Mouse (Mus musculus): ENCODE measurements around the gene Wrnip1.
"Not testable (repeated sequence)": the region's sequence is repeated elsewhere in the genome, so short reads cannot be mapped to it uniquely, and the experiment has no call there.

Wrnip1 gene

DNA sequence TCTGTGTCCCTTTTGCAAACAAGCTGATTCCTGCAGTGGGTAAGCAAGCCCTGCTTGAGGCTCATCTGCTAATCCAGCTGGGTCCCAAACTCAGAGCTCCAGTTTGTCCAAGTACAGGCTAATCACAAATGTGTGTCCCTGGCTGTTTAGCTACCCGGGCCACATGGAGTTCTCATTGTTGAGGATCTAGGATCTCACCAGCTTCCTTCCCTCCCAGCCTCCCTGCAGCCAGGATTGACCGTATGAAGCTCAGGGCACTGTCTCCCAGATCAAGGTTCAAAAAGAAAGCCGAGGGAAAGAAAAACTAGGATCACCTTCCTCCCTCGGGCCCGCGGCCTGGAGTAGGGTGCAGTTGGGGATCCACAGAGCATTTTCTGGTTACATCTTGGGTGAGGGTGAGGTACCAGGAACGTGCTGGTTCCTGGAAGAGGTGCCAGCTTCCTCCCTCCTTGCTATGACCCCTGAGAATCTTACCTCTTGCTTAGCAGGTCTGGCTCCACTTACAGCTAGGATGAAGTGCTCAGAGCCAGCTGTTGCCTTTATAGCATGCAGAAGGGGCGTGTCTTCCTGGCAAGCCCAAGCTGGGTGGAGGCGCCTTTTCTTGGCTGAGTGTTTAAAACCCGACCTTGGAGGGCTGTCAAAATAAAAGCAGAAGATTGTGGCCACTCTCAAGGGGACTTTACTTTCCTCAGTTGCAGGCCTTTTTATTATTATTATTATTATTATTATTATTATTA is 49.0 kb downstream of the Wrnip1 start, which contains the start of gene Serpinb1a:
Gene Serpinb1a, minus strand, starts transcription at position 518 of the 737 bp plus-strand sequence.
- no peak for DNase-seq (ENCODE audit: low read depth in 2 of 2, low spot score in 2 of 2)

DNA sequence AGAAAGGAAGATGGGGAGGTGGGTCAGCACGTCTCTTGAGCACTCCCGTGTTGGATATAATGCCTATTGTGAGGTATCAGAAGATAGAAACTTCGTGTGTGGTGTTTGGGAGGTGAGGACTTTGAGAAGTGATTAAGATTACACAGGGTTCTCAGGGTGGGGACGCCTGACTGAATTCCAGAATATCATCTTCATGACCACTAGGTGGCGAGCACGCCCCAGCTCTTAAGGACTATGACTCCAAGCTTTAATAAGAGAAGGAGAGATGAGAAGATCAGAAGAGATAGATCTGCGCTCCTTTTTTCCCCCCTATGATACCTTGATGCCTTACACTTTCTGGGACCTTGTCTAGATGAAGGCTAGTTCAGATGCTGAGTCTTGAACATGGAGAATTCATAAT is 50.1 kb downstream of the Wrnip1 start:
- DNase-seq (ENCODE audit: low read depth in 2 of 2, low spot score in 2 of 2) = no peak

DNA sequence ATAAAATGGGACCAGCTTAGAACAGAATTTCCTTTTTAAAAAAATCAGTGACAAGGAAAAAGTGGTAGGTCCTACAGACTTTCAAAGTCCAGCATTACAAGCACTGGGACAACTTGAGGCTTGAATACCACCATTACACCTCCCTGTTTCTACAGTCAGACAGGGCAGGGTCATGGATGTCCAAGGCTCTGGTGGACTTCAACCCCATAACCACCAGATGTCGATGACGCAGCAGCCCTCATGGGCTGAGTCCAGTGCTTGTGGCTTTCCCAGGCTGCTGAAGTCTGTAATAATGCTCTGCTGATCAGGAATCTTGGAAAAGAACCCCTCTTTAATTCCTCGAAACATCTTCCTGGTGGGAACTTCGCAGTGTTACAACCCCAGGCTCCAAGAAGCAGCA is 50.7 kb downstream of the Wrnip1 start:
- DNase-seq (ENCODE audit: low read depth in 2 of 2, low spot score in 2 of 2) = no peak

DNA sequence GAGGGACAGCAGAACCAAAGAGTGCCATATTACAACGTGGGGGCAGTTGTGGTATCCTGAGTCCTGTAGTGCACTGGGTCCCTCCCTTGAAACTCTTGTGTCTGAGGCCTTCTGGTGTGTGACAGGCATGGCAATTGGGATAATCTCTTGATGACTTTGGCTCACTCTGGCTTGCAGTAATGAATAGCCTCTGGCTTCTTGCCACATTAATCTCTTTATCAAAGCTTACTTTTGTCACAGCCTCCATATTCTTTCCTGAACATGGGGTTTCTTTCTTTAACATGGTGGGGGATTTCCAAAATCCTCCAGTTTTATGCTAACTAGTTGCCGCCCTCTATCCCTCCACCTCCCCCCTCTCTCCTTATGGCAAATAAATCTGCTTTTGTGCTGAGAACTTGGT is 51.2 kb downstream of the Wrnip1 start:
- no peak for DNase-seq (ENCODE audit: low read depth in 2 of 2, low spot score in 2 of 2)

DNA sequence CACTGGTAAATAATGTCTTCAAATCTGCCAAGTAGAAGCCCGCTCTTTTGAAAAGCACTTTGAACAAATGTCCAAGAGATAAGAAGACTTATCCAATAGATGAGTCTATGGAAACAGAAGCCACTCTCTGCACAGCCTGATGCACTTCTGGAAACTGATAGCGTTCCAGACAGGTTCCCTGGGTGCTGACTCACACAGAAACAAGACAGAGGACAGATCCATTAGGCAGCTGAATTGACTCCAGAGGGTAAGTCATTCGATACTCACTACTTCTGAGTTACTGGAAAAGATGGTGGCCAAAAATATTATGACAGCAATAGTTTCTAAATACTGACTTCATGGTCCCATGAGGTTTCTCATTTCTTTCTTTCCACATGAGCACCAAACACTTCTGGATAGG is 59.0 kb downstream of the Wrnip1 start:
- DNase-seq (ENCODE audit: low read depth in 2 of 2, low spot score in 2 of 2) = no peak

DNA sequence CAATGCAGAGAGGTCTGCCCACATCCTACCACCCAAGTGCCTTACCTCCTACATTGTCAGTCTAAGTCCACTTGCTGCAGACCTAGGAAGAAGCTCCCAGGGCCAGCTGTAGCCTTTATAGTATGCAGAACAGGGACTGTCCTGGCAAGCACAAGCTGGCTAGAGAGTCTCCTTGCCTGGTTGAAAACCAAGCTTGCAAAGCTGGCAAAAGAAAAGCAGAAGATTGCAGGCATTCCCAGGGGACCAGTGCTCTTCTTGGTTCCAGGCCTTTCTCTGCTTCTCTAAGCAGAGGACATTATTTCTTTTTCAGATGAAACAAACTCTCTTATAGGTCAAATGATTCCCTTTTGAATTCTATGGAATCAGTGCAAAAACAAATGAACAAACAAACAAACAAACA is 61.6 kb downstream of the Wrnip1 start:
- no peak for DNase-seq (ENCODE audit: low read depth in 2 of 2, low spot score in 2 of 2)

DNA sequence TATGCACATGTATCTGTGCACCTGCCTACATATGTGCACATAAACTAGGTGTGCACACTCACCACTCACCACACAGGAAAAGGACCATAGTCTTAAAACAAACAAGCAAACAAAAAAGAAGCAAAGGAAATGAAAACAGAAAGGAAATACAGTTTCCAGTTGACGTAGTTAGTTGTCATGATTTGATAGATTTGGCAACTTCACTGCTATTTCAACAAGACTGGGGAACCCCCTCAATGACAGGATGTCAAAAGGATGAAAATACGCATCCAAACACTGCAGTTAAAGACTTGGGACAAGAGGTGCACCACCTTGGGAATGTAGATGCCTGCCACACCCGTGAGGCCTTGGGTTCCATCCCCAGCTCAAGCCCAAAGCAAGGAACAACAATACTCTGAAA is 62.7 kb downstream of the Wrnip1 start:
- DNase-seq (ENCODE audit: low read depth in 2 of 2, low spot score in 2 of 2) = not testable (repeated sequence)

DNA sequence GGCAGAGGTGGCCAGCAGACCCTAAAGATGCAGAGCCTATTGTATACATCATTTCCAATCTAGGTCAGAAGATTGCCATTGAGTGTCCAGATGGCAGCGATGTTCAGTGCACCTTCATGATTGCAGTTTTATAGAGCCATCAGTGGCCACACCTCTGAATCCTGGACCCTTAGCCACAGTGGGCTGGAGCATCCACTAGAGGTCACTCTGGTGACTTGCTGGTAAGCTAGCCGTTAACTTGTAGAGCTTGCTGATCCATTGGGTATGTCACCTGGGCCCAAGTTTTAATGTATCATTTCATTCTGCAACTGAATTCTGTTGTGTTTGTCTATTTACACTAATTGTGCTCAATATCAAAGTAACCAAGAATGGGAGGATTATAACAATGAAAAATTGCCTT is 63.8 kb downstream of the Wrnip1 start:
- DNase-seq (ENCODE audit: low read depth in 2 of 2, low spot score in 2 of 2) = no peak

DNA sequence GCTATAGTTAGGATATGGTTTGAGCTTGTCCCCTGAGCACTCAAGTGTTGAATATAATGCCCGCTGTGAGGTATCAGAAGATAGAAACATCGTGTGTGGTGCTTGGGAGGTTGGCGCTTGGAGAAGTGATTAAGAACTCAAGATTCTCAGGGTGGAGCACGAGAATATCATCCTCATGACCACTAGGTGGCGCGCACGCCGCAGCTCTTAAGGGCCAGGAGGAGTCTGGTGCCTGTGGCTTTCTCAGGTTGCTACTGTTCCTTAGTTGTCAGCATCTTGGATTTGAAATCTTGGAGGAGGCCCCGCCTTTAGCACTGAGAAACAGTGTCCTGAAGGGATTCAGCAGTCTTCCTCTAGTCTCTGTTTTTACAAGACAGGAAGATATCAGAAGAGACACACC is 64.6 kb downstream of the Wrnip1 start:
- peak; percentile 37 to 55 for DNase-seq (ENCODE audit: low read depth in 2 of 2, low spot score in 2 of 2)

DNA sequence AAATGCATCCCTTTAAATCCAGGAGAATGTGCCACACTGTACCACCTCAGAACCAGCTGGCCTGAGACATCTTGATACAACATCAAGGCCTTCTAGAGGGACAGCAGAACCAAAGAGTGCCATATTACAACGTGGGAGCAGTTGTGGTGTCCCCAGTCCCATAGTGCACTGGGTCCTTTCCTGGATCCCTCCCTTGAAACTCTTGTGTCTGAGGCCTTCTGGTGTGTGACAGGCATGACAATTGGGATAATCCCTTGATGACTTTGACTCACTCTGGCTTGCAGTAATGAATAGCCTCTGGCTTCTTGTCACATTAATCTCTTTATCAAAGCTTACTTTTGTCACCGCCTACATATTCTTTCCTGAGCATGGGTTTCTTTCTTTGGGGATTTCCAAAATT is 65.2 kb downstream of the Wrnip1 start:
- no peak for DNase-seq (ENCODE audit: low read depth in 2 of 2, low spot score in 2 of 2)

DNA sequence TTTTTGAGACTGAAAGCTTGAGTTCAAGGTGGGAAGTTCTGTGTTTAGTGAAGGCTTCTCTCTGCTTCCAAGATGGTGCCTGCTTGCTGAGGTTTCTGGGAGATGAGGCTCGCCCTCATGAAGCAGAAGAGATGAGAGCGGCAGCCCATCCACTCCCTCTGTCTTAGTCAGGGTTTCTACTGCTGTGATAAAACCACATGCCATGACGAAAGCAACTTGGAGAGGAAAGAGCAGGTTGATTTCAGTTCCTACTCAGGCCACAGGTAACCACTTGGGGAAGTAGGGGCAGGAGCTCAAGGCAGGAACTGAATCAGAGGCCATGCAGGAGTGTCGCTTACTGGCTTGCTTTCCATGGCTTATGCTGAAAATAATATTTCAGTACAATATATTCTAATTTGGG is 66.4 kb downstream of the Wrnip1 start:
- DNase-seq (ENCODE audit: low read depth in 2 of 2, low spot score in 2 of 2) = not testable (repeated sequence)

DNA sequence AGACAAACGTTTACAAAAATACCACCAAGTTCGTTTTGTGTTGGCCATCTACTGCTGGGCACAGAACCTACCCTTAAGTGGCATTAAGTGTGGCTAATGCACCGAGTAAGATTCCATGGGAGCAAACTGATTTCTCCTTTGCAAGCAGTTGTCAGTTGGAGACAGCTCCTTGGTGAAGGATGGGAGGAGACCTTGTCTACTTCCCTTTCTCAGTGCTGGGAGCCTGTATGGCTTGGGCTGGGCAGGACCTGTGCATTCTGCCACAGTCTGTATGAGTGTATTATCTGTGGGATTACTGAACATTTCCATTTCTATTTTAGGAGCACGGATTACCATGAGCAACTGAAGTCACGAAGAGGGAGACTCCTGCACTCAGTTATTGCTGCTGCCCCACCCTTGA is 67.0 kb downstream of the Wrnip1 start:
- no peak for DNase-seq (ENCODE audit: low read depth in 2 of 2, low spot score in 2 of 2)

Measured in CD8-positive naive resting alpha-beta T cell, adult 2 months (primary cell).